Mouse (Mus musculus): ENCODE results near the gene Tulp4. TPM values are rescaled to one million over a fixed set of nuclear protein-coding genes. Genes with fewer than 3 reads are reported as not detected.
A peak's percentile ranks its signal among the peaks of the same experiment; 100 is the strongest.

The Tulp4 gene
- polyA plus RNA-seq, 1 experiment: 59.4 TPM

DNA sequence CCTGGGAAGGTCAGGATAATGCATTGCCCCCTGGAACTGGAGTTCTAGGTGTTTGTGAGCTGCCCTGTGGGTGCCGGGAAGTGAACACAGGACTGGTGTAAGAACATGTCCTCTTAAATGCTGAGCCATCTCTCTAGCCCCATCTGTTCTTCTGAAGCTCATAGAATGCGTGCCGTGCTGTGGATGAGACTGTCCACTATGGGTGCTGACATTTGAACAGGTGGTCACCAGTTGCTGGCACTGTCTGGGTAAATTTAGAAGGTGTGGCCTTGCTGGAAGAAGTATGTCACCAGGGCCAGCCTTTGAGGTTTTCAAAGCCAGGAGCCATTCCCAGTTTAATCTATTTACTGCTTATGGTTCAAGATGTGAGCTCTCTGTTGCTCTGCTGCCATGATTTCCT is 4.0 kb upstream of the Tulp4 start:
- Histone ChIP-seq H3K9ac (ENCODE audit: low read depth, poor library complexity, severe bottlenecking) (no peak overlapping the region), H3K27me3 (ENCODE audit: control insufficient read depth, insufficient read depth, low read length, poor library complexity, severe bottlenecking) (no peaks in the 10 kb centered on the region), H3K4me1 (ENCODE audit: control insufficient read depth, insufficient read depth, low read length) (no peaks in the 10 kb centered on the region), H3K36me3 (ENCODE audit: control insufficient read depth, insufficient read depth, low read length, poor library complexity, severe bottlenecking) (no peaks in the 10 kb centered on the region), H3K9me3 (replicated peaks; ENCODE audit: control insufficient read depth, insufficient read depth, low read length, poor library complexity, severe bottlenecking) (no peaks in the 10 kb centered on the region), H3K4me3 (ENCODE audit: low read depth, low read length) (no peak overlapping the region), H3K27ac (ENCODE audit: insufficient read depth, low read length) (no peak overlapping the region)
- TF ChIP-seq POLR2A (IDR thresholded peaks at IDR 0.05; ENCODE audit: insufficient read depth, low read length) (no peak), CTCF (IDR thresholded peaks at IDR 0.05; ENCODE audit: low read depth, low read length) (no peak), EP300 (IDR thresholded peaks at IDR 0.05; ENCODE audit: insufficient read depth, low read depth, low read length) (no peak)

DNA sequence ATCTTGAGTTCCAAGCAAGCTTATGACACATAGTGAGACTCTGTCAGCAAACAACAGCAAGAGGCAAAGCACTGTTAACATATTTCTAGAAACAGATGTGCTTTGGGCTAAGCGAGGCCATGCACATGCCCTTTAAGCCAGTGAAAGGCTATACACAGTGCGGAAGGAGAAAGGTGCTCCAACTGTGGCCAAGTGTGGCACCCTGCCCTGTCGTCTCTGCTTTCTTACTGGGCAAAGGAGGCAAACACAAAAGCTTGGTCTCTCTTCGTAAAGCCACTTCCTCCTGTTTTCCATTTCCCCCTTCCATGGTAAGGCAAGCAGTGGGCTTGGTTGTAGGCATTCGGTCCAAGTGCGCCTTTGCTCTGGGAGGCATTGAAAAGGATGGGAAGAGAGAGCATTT is 2.7 kb upstream of the Tulp4 start:
- TF ChIP-seq POLR2A (IDR thresholded peaks at IDR 0.05; ENCODE audit: insufficient read depth, low read length) (no peak), EP300 (IDR thresholded peaks at IDR 0.05; ENCODE audit: insufficient read depth, low read depth, low read length) (no peak), CTCF (IDR thresholded peaks at IDR 0.05; ENCODE audit: low read depth, low read length) (no peak)
- Histone ChIP-seq H3K4me1 (ENCODE audit: control insufficient read depth, insufficient read depth, low read length) (no peaks in the 10 kb centered on the region), H3K9me3 (replicated peaks; ENCODE audit: control insufficient read depth, insufficient read depth, low read length, poor library complexity, severe bottlenecking) (no peaks in the 10 kb centered on the region), H3K9ac (ENCODE audit: low read depth, poor library complexity, severe bottlenecking) (no peak overlapping the region), H3K36me3 (ENCODE audit: control insufficient read depth, insufficient read depth, low read length, poor library complexity, severe bottlenecking) (no peaks in the 10 kb centered on the region), H3K4me3 (ENCODE audit: low read depth, low read length) (no peak overlapping the region), H3K27me3 (ENCODE audit: control insufficient read depth, insufficient read depth, low read length, poor library complexity, severe bottlenecking) (no peaks in the 10 kb centered on the region), H3K27ac (ENCODE audit: insufficient read depth, low read length) (no peak overlapping the region)

DNA sequence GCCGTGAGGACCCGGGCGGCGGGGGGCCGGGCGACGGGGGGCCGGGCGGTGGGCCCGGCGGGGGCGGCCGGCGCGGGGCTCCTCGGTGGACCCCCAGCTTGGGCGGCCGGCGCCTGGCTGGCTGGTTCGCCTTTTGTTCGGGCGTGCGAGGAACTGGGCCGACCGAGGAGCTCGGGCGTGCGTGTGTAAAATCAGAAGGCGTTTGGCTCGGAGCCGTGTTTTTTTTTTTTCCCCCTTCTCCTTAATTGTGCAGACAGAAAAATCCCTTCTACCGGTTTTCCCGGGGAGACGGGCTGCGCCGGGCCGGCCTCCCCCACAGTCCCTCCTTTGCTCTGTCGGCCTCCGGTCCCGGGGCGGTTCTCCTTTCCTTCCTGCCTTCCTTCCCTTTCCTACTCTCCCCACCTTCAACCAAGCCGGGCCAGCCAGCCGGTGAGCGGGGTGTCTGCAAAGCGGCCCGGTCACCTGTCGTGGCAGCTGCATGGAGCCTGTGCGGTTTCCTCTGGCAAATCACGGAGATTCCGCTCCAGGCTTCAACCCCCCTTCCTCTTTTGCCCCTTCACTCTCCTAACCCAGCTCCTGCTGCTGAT is 871 bp downstream of the Tulp4 start:
- peak overlapping the region; percentile 71 for H3K4me3 ChIP-seq (ENCODE audit: low read depth, low read length)
- H3K36me3 ChIP-seq (ENCODE audit: control insufficient read depth, insufficient read depth, low read length, poor library complexity, severe bottlenecking): no peaks in the 10 kb centered on the region
- H3K9me3 ChIP-seq (replicated peaks; ENCODE audit: control insufficient read depth, insufficient read depth, low read length, poor library complexity, severe bottlenecking): no peaks in the 10 kb centered on the region
- no peaks in the 10 kb centered on the region for H3K27me3 ChIP-seq (ENCODE audit: control insufficient read depth, insufficient read depth, low read length, poor library complexity, severe bottlenecking)
- H3K27ac ChIP-seq (ENCODE audit: insufficient read depth, low read length): no peak overlapping the region
- H3K4me1 ChIP-seq (ENCODE audit: control insufficient read depth, insufficient read depth, low read length): no peaks in the 10 kb centered on the region
- TF ChIP-seq EP300 (IDR thresholded peaks at IDR 0.05; ENCODE audit: insufficient read depth, low read depth, low read length) (no peak), POLR2A (IDR thresholded peaks at IDR 0.05; ENCODE audit: insufficient read depth, low read length) (no peak), CTCF (IDR thresholded peaks at IDR 0.05; ENCODE audit: low read depth, low read length) (no peak)
- peak overlapping the region; percentile 98 for H3K9ac ChIP-seq (ENCODE audit: low read depth, poor library complexity, severe bottlenecking)

DNA sequence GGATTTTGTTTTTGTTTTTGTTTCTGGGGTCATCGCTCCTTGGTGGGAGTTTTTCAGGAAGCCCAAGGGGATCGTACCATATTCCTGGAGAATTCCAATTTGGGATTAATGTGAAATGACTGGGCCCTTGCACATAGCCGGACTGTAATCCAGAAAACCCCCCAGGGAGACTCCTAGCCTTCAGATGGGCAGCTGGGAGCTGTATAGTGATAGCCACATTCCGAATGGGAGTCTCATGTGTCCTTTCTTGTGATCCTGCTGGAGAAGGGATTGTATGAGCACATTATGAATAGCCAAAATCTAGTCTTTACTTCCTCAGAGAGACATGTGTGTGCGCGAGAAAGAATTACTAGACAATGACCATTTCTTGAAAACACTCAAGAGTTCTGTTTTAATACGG is 1.9 kb downstream of the Tulp4 start:
- no peaks in the 10 kb centered on the region for H3K27me3 ChIP-seq (ENCODE audit: control insufficient read depth, insufficient read depth, low read length, poor library complexity, severe bottlenecking)
- H3K36me3 ChIP-seq (ENCODE audit: control insufficient read depth, insufficient read depth, low read length, poor library complexity, severe bottlenecking): no peaks in the 10 kb centered on the region
- H3K9me3 ChIP-seq (replicated peaks; ENCODE audit: control insufficient read depth, insufficient read depth, low read length, poor library complexity, severe bottlenecking): no peaks in the 10 kb centered on the region
- no peak overlapping the region for H3K4me3 ChIP-seq (ENCODE audit: low read depth, low read length)
- TF ChIP-seq CTCF (IDR thresholded peaks at IDR 0.05; ENCODE audit: low read depth, low read length) (no peak), POLR2A (IDR thresholded peaks at IDR 0.05; ENCODE audit: insufficient read depth, low read length) (no peak)
- no peaks in the 10 kb centered on the region for H3K4me1 ChIP-seq (ENCODE audit: control insufficient read depth, insufficient read depth, low read length)
- no peak overlapping the region for H3K27ac ChIP-seq (ENCODE audit: insufficient read depth, low read length)
- H3K9ac ChIP-seq (ENCODE audit: low read depth, poor library complexity, severe bottlenecking): peak overlapping the region; percentile 98; the same call in 1 of the 2 replicates

GRCm38 (mm10) chr17:6110956-6111355 is 4.7 kb downstream of the Tulp4 start:
- no peak overlapping the region for H3K27ac ChIP-seq (ENCODE audit: insufficient read depth, low read length)
- H3K4me1 ChIP-seq (ENCODE audit: control insufficient read depth, insufficient read depth, low read length): no peaks in the 10 kb centered on the region
- H3K9ac ChIP-seq (ENCODE audit: low read depth, poor library complexity, severe bottlenecking): no peak overlapping the region
- no peaks in the 10 kb centered on the region for H3K27me3 ChIP-seq (ENCODE audit: control insufficient read depth, insufficient read depth, low read length, poor library complexity, severe bottlenecking)
- H3K9me3 ChIP-seq (replicated peaks; ENCODE audit: control insufficient read depth, insufficient read depth, low read length, poor library complexity, severe bottlenecking): no peaks in the 10 kb centered on the region
- no peak overlapping the region for H3K4me3 ChIP-seq (ENCODE audit: low read depth, low read length)
- no peaks in the 10 kb centered on the region for H3K36me3 ChIP-seq (ENCODE audit: control insufficient read depth, insufficient read depth, low read length, poor library complexity, severe bottlenecking)
- TF ChIP-seq CTCF (IDR thresholded peaks at IDR 0.05; ENCODE audit: low read depth, low read length) (no peak), EP300 (IDR thresholded peaks at IDR 0.05; ENCODE audit: insufficient read depth, low read depth, low read length) (no peak), POLR2A (IDR thresholded peaks at IDR 0.05; ENCODE audit: insufficient read depth, low read length) (no peak)

- no peaks in the 10 kb centered on the region for H3K36me3 ChIP-seq (ENCODE audit: control insufficient read depth, insufficient read depth, low read length, poor library complexity, severe bottlenecking)
- no peaks in the 10 kb centered on the region for H3K9me3 ChIP-seq (replicated peaks; ENCODE audit: control insufficient read depth, insufficient read depth, low read length, poor library complexity, severe bottlenecking)
- H3K9ac ChIP-seq (ENCODE audit: low read depth, poor library complexity, severe bottlenecking): no peak overlapping the region
- no peak overlapping the region for H3K27ac ChIP-seq (ENCODE audit: insufficient read depth, low read length)
- H3K4me3 ChIP-seq (ENCODE audit: low read depth, low read length): no peak overlapping the region
- TF ChIP-seq CTCF (IDR thresholded peaks at IDR 0.05; ENCODE audit: low read depth, low read length) (no peak), POLR2A (IDR thresholded peaks at IDR 0.05; ENCODE audit: insufficient read depth, low read length) (no peak), EP300 (IDR thresholded peaks at IDR 0.05; ENCODE audit: insufficient read depth, low read depth, low read length) (no peak)
- no peaks in the 10 kb centered on the region for H3K4me1 ChIP-seq (ENCODE audit: control insufficient read depth, insufficient read depth, low read length)
- H3K27me3 ChIP-seq (ENCODE audit: control insufficient read depth, insufficient read depth, low read length, poor library complexity, severe bottlenecking): no peaks in the 10 kb centered on the region
Measured at GRCm38 (mm10) chr17:6113653-6114052, 7.4 kb downstream of the Tulp4 start.
